Mouse (Mus musculus) layer of hippocampus, adult 11-12 months (tissue): ENCODE results near the gene Cd3g.

Source experiments
- DNase-seq: peaks from one replicate; pipeline ENCODE4 v3.0.0; 2022; ENCODE audit warnings: low spot score

Gene Cd3g

GRCm38 (mm10) chr9:44980242-44980641 lies at the start of gene Cd3g:
Gene Cd3g, minus strand, starts transcription at chr9:44980431.
- no peak for DNase-seq

GRCm38 (mm10) chr9:45027376-45027775 lies 47.1 kb upstream of the Cd3g start:
- no peak for DNase-seq

GRCm38 (mm10) chr9:45024187-45024586 lies 44.0 kb upstream of the Cd3g start:
- DNase-seq = no peak

GRCm38 (mm10) chr9:45023638-45024037 lies 43.4 kb upstream of the Cd3g start:
- no peak for DNase-seq

GRCm38 (mm10) chr9:45022800-45023199 lies 42.6 kb upstream of the Cd3g start:
- peak; percentile 58 for DNase-seq

- no peak for DNase-seq
These were observed 37.8 kb upstream of the Cd3g start for GRCm38 (mm10) chr9:45018031-45018430.

GRCm38 (mm10) chr9:45015841-45016240 lies 35.6 kb upstream of the Cd3g start:
- no peak for DNase-seq

GRCm38 (mm10) chr9:45014879-45015278 lies 34.6 kb upstream of the Cd3g start:
- DNase-seq = no peak

GRCm38 (mm10) chr9:45011291-45011690 lies 31.1 kb upstream of the Cd3g start:
- DNase-seq = no peak

- no peak for DNase-seq
These were observed 30.2 kb upstream of the Cd3g start for GRCm38 (mm10) chr9:45010461-45010860.

- no peak for DNase-seq
These were observed 29.2 kb upstream of the Cd3g start, which contains the start of gene Cd3e for GRCm38 (mm10) chr9:45009180-45010078. Gene Cd3e, minus strand, starts transcription at chr9:45009627.

- DNase-seq = no peak
These were observed 28.1 kb upstream of the Cd3g start for GRCm38 (mm10) chr9:45008342-45008741.

- DNase-seq = no peak
These were observed 27.2 kb upstream of the Cd3g start for GRCm38 (mm10) chr9:45007404-45007803.

GRCm38 (mm10) chr9:45000249-45000648 lies 20.0 kb upstream of the Cd3g start:
- no peak for DNase-seq

- DNase-seq = no peak
These were observed 19.5 kb upstream of the Cd3g start for GRCm38 (mm10) chr9:44999776-45000175.

GRCm38 (mm10) chr9:44999171-44999570 lies 18.9 kb upstream of the Cd3g start:
- peak; percentile 6 for DNase-seq

GRCm38 (mm10) chr9:44998138-44998537 lies 17.9 kb upstream of the Cd3g start:
- DNase-seq = no peak

- DNase-seq = no peak
These were observed 16.4 kb upstream of the Cd3g start for GRCm38 (mm10) chr9:44996590-44996989.

GRCm38 (mm10) chr9:44994962-44995361 lies 14.7 kb upstream of the Cd3g start:
- DNase-seq = no peak

GRCm38 (mm10) chr9:44993268-44993667 lies 13.0 kb upstream of the Cd3g start:
- DNase-seq = no peak

- no peak for DNase-seq
These were observed 12.0 kb upstream of the Cd3g start for GRCm38 (mm10) chr9:44992271-44992670.

- no peak for DNase-seq
These were observed 11.6 kb upstream of the Cd3g start for GRCm38 (mm10) chr9:44991821-44992220.

- DNase-seq = no peak
These were observed 6.7 kb upstream of the Cd3g start for GRCm38 (mm10) chr9:44986976-44987375.
